Mouse (Mus musculus) small intestine, adult 2 months (tissue): ENCODE data around the gene Lhx3.

ENCODE experiments used
- CTCF ChIP-seq: fragments of 200-500 bp; IDR thresholded peaks from 2 replicates; pipeline ENCODE4 v1.5.1; 2012; ENCODE audit warnings: low read depth, mild to moderate bottlenecking, control low read depth, inconsistent platforms, low read length, moderate library complexity, mixed read lengths; ENCODE audit not compliant: insufficient replicate concordance, insufficient read length; ENCODE audit errors: extremely low read depth
- POLR2A ChIP-seq: fragments of 200-500 bp; IDR thresholded peaks from 2 replicates; pipeline ENCODE4 v1.6.1; 2012; ENCODE audit warnings: low read depth, mild to moderate bottlenecking, control low read depth, inconsistent platforms, low read length, moderate library complexity

- TF ChIP-seq POLR2A (no peak), CTCF (no peak)
Observed at GRCm38 (mm10) chr2:26156191-26156977, 51.7 kb downstream of the Lhx3 start.
